ENCODE assay signal across 8 mouse cellular contexts in genomic region chr19:3935896-3936850, GRCm38 (mm10). TPM values are rescaled to one million over a fixed set of nuclear protein-coding genes. Genes with fewer than 3 reads are reported as not detected.
DNase-seq lines count a peak whose midpoint lies in the region; ATAC-seq and TF ChIP-seq lines count a peak whose summit lies in the region.

No protein-coding gene starts in this region.

- 0 out of 2 replicates have a peak, but pooled peaks cover 2% of the 10 kb centered on the region for H3K27me3 ChIP-seq in forebrain, embryonic 14.5 days (replicated peaks; ENCODE audit: control insufficient read depth, insufficient read depth, low read length)
- H3K27me3 ChIP-seq in hindbrain, embryonic 11.5 days (ENCODE audit: control insufficient read depth, insufficient read depth, low read length): 0 out of 2 replicates have a peak, but pooled peaks cover 3% of the 10 kb centered on the region
- H3K27me3 ChIP-seq in limb, embryonic 14.5 days (ENCODE audit: control insufficient read depth, insufficient read depth, low read length): no peaks in the 10 kb centered on the region
- H3K27me3 ChIP-seq in midbrain, embryonic 13.5 days: peaks cover 17% of the 10 kb centered on the region
- H3K27me3 ChIP-seq in stomach, embryonic 15.5 days (replicated peaks): no peaks in the 10 kb centered on the region

- H3K4me3 ChIP-seq in forebrain, embryonic 14.5 days (ENCODE audit: low read depth, low read length): peak overlapping the region; percentile 35
- H3K4me3 ChIP-seq in hindbrain, embryonic 11.5 days (ENCODE audit: low read depth, low read length): peak overlapping the region; percentile 39
- H3K4me3 ChIP-seq in limb, embryonic 14.5 days (replicated peaks; ENCODE audit: low read length): peak overlapping the region; percentile 47
- peak overlapping the region; percentile 35 for H3K4me3 ChIP-seq in midbrain, embryonic 13.5 days (replicated peaks)
- peak overlapping the region; percentile 51 for H3K4me3 ChIP-seq in stomach, embryonic 15.5 days (replicated peaks)

- ATAC-seq in cerebellum, adult (ENCODE audit: insufficient number of reproducible peaks, low FRiP score, low TSS enrichment): peak; percentile 26; the same call in 1 of the 2 replicates
- no peak for ATAC-seq in forebrain, embryonic 14.5 days
- ATAC-seq in hindbrain, embryonic 11.5 days (ENCODE audit: low FRiP score): no peak
- ATAC-seq in limb, embryonic 14.5 days (ENCODE audit: low FRiP score, low read depth): no peak
- 0 out of 2 replicates have a peak, but pooled peaks have one; percentile 45 for ATAC-seq in midbrain, embryonic 13.5 days
- ATAC-seq in stomach, embryonic 15.5 days (ENCODE audit: insufficient read depth, low FRiP score, low read depth): no peak

- no peaks in the 10 kb centered on the region for H3K36me3 ChIP-seq in forebrain, embryonic 14.5 days (ENCODE audit: control insufficient read depth, insufficient read depth, low read length)
- no peaks in the 10 kb centered on the region for H3K36me3 ChIP-seq in hindbrain, embryonic 11.5 days (ENCODE audit: control insufficient read depth, insufficient read depth, low read length)
- no peaks in the 10 kb centered on the region for H3K36me3 ChIP-seq in limb, embryonic 14.5 days (ENCODE audit: control insufficient read depth, insufficient read depth, low read length)
- no peaks in the 10 kb centered on the region for H3K36me3 ChIP-seq in midbrain, embryonic 13.5 days
- no peaks in the 10 kb centered on the region for H3K36me3 ChIP-seq in stomach, embryonic 15.5 days

- H3K4me2 ChIP-seq in forebrain, embryonic 14.5 days (ENCODE audit: low read length): peak overlapping the region; percentile 62
- H3K4me2 ChIP-seq in hindbrain, embryonic 11.5 days (replicated peaks; ENCODE audit: low read depth, low read length): peak overlapping the region; percentile 67
- H3K4me2 ChIP-seq in limb, embryonic 14.5 days (replicated peaks; ENCODE audit: low read depth, low read length, severe bottlenecking): peak overlapping the region; percentile 88
- peak overlapping the region; percentile 59 for H3K4me2 ChIP-seq in midbrain, embryonic 13.5 days (replicated peaks)
- H3K4me2 ChIP-seq in stomach, embryonic 15.5 days: peak overlapping the region; percentile 91

- H3K9ac ChIP-seq in forebrain, embryonic 14.5 days (ENCODE audit: low read length): peak overlapping the region; percentile 10; the same call in 1 of the 2 replicates
- peak overlapping the region; percentile 45 for H3K9ac ChIP-seq in hindbrain, embryonic 11.5 days (ENCODE audit: low read depth, low read length)
- peak overlapping the region; percentile 56 for H3K9ac ChIP-seq in limb, embryonic 14.5 days (ENCODE audit: low read depth, low read length, severe bottlenecking)
- H3K9ac ChIP-seq in midbrain, embryonic 13.5 days (replicated peaks): peak overlapping the region; percentile 48
- H3K9ac ChIP-seq in stomach, embryonic 15.5 days: peak overlapping the region; percentile 38

- DNase-seq in cerebellum, adult 8-10 months: no peak
- peak; percentile 58 for DNase-seq in brain, adult 2 months (ENCODE audit: low read depth, low spot score)
- DNase-seq in forebrain, embryonic 14.5 days (ENCODE audit: low spot score): peak; percentile 39
- DNase-seq in hindbrain, embryonic 11.5 days (ENCODE audit: low spot score): no peak
- peak; percentile 29 for DNase-seq in limb, embryonic 14.5 days (ENCODE audit: low spot score)

- peaks cover 6% of the 10 kb centered on the region; the same call in 1 of the 2 replicates for H3K4me1 ChIP-seq in forebrain, embryonic 14.5 days (ENCODE audit: control insufficient read depth, insufficient read depth, low read length)
- peaks cover 2% of the 10 kb centered on the region; the same call in 1 of the 2 replicates for H3K4me1 ChIP-seq in hindbrain, embryonic 11.5 days (replicated peaks; ENCODE audit: control insufficient read depth, insufficient read depth, low read length)
- H3K4me1 ChIP-seq in limb, embryonic 14.5 days (ENCODE audit: control insufficient read depth, insufficient read depth, low read length): peaks cover 11% of the 10 kb centered on the region; the same call in 1 of the 2 replicates
- H3K4me1 ChIP-seq in midbrain, embryonic 13.5 days (replicated peaks): peaks cover 14% of the 10 kb centered on the region
- peaks cover 14% of the 10 kb centered on the region for H3K4me1 ChIP-seq in stomach, embryonic 15.5 days

- no peak for TF ChIP-seq POLR2A in limb, embryonic 14.5 days (IDR thresholded peaks at IDR 0.05; ENCODE audit: borderline replicate concordance, extremely low read depth, insufficient read depth, insufficient read length)

- H3K9me3 ChIP-seq in forebrain, embryonic 14.5 days (replicated peaks; ENCODE audit: control insufficient read depth, low read length): no peaks in the 10 kb centered on the region
- H3K9me3 ChIP-seq in hindbrain, embryonic 11.5 days (ENCODE audit: control insufficient read depth, low read length): no peaks in the 10 kb centered on the region
- no peaks in the 10 kb centered on the region for H3K9me3 ChIP-seq in limb, embryonic 14.5 days (ENCODE audit: control insufficient read depth, low read length)
- no peaks in the 10 kb centered on the region for H3K9me3 ChIP-seq in midbrain, embryonic 13.5 days
- H3K9me3 ChIP-seq in stomach, embryonic 15.5 days: no peaks in the 10 kb centered on the region

- 7% methylated on average over 20 of the region's 22 CpGs for WGBS in forebrain, embryonic 14.5 days
- 9% methylated on average over 22 of the region's 22 CpGs for WGBS in hindbrain, embryonic 11.5 days
- WGBS in limb, embryonic 14.5 days: 7% methylated on average over 22 of the region's 22 CpGs
- 8% methylated on average over 22 of the region's 22 CpGs for WGBS in midbrain, embryonic 13.5 days
- WGBS in stomach, embryonic 15.5 days: 7% methylated on average over 22 of the region's 22 CpGs

- H3K27ac ChIP-seq in forebrain, embryonic 14.5 days (ENCODE audit: low read depth, low read length): no peak overlapping the region
- no peak overlapping the region for H3K27ac ChIP-seq in hindbrain, embryonic 11.5 days (ENCODE audit: low read depth, low read length)
- no peak overlapping the region for H3K27ac ChIP-seq in limb, embryonic 14.5 days (replicated peaks; ENCODE audit: low read depth, low read length)
- no peak overlapping the region for H3K27ac ChIP-seq in midbrain, embryonic 13.5 days
- no peak overlapping the region for H3K27ac ChIP-seq in stomach, embryonic 15.5 days

RNA-seq across cellular contexts. Expression of gene Unc93b1, which starts 1.2 kb away (rescaled TPM):
- 7.5 and 9.4 TPM in 2 replicates for polyA plus RNA-seq in forebrain, embryonic 14.5 days (2014; fragmentation: Nextera tagmentation; extraction: Ambion mirVana)
- polyA plus RNA-seq in hindbrain, embryonic 11.5 days (2014; fragmentation: Nextera tagmentation; extraction: Ambion mirVana): 5.1 and 6.4 TPM in 2 replicates
- polyA plus RNA-seq in limb, embryonic 14.5 days (2012; rRNA removed): 33.3 and 40.7 TPM in 2 replicates
- 21.9 and 23.3 TPM in 2 replicates for polyA plus RNA-seq in limb, embryonic 14.5 days (2014; fragmentation: Nextera tagmentation; extraction: Ambion mirVana)
- polyA plus RNA-seq in midbrain, embryonic 13.5 days (2015; fragmentation: Nextera tagmentation; extraction: Ambion mirVana): 5.6 and 8.1 TPM in 2 replicates
- polyA plus RNA-seq in stomach, embryonic 15.5 days (2015; fragmentation: Nextera tagmentation; extraction: Ambion mirVana): 21.4 and 22.2 TPM in 2 replicates

RNA-seq across cellular contexts. Expression of gene Aldh3b1, which starts 6.6 kb away (rescaled TPM):
- 1.9 and 2.0 TPM in 2 replicates for polyA plus RNA-seq in forebrain, embryonic 14.5 days (2014; fragmentation: Nextera tagmentation; extraction: Ambion mirVana)
- polyA plus RNA-seq in hindbrain, embryonic 11.5 days (2014; fragmentation: Nextera tagmentation; extraction: Ambion mirVana): 0.59 and 1.4 TPM in 2 replicates
- 1.8 and 1.9 TPM in 2 replicates for polyA plus RNA-seq in limb, embryonic 14.5 days (2012; rRNA removed)
- 2.6 and 2.9 TPM in 2 replicates for polyA plus RNA-seq in limb, embryonic 14.5 days (2014; fragmentation: Nextera tagmentation; extraction: Ambion mirVana)
- polyA plus RNA-seq in midbrain, embryonic 13.5 days (2015; fragmentation: Nextera tagmentation; extraction: Ambion mirVana): 0.80 and 1.1 TPM in 2 replicates
- 3.6 and 4.2 TPM in 2 replicates for polyA plus RNA-seq in stomach, embryonic 15.5 days (2015; fragmentation: Nextera tagmentation; extraction: Ambion mirVana)

RNA-seq across cellular contexts. Expression of gene Aldh3b3, which starts 22.3 kb away (rescaled TPM):
- polyA plus RNA-seq in forebrain, embryonic 14.5 days (2014; fragmentation: Nextera tagmentation; extraction: Ambion mirVana): not detected in 2 replicates
- not detected in 2 replicates for polyA plus RNA-seq in hindbrain, embryonic 11.5 days (2014; fragmentation: Nextera tagmentation; extraction: Ambion mirVana)
- 0.32 and 0.52 TPM in 2 replicates for polyA plus RNA-seq in limb, embryonic 14.5 days (2012; rRNA removed)
- polyA plus RNA-seq in limb, embryonic 14.5 days (2014; fragmentation: Nextera tagmentation; extraction: Ambion mirVana): 0.33 and 0.39 TPM in 2 replicates
- not detected in 2 replicates for polyA plus RNA-seq in midbrain, embryonic 13.5 days (2015; fragmentation: Nextera tagmentation; extraction: Ambion mirVana)
- 0.06 and 0.12 TPM in 2 replicates for polyA plus RNA-seq in stomach, embryonic 15.5 days (2015; fragmentation: Nextera tagmentation; extraction: Ambion mirVana)

RNA-seq across cellular contexts. Expression of gene Ndufs8, which starts 23.6 kb away (rescaled TPM):
- 243 and 301 TPM in 2 replicates for polyA plus RNA-seq in forebrain, embryonic 14.5 days (2014; fragmentation: Nextera tagmentation; extraction: Ambion mirVana)
- polyA plus RNA-seq in hindbrain, embryonic 11.5 days (2014; fragmentation: Nextera tagmentation; extraction: Ambion mirVana): 240 and 258 TPM in 2 replicates
- polyA plus RNA-seq in limb, embryonic 14.5 days (2012; rRNA removed): 186 and 202 TPM in 2 replicates
- 314 and 322 TPM in 2 replicates for polyA plus RNA-seq in limb, embryonic 14.5 days (2014; fragmentation: Nextera tagmentation; extraction: Ambion mirVana)
- polyA plus RNA-seq in midbrain, embryonic 13.5 days (2015; fragmentation: Nextera tagmentation; extraction: Ambion mirVana): 232 TPM in 2 replicates
- polyA plus RNA-seq in stomach, embryonic 15.5 days (2015; fragmentation: Nextera tagmentation; extraction: Ambion mirVana): 312 and 320 TPM in 2 replicates

RNA-seq across cellular contexts. Expression of gene Tcirg1, which starts 29.2 kb away (rescaled TPM):
- 5.8 and 9.1 TPM in 2 replicates for polyA plus RNA-seq in forebrain, embryonic 14.5 days (2014; fragmentation: Nextera tagmentation; extraction: Ambion mirVana)
- 10.7 and 11.6 TPM in 2 replicates for polyA plus RNA-seq in hindbrain, embryonic 11.5 days (2014; fragmentation: Nextera tagmentation; extraction: Ambion mirVana)
- 145 and 191 TPM in 2 replicates for polyA plus RNA-seq in limb, embryonic 14.5 days (2012; rRNA removed)
- polyA plus RNA-seq in limb, embryonic 14.5 days (2014; fragmentation: Nextera tagmentation; extraction: Ambion mirVana): 36.8 and 37.8 TPM in 2 replicates
- polyA plus RNA-seq in midbrain, embryonic 13.5 days (2015; fragmentation: Nextera tagmentation; extraction: Ambion mirVana): 7.4 and 10.9 TPM in 2 replicates
- polyA plus RNA-seq in stomach, embryonic 15.5 days (2015; fragmentation: Nextera tagmentation; extraction: Ambion mirVana): 34.7 and 42.6 TPM in 2 replicates

Comparison
In these comparisons a context has a peak if more than half of its experiments do, and no peak if none do; other contexts are left out.
1. ATAC-seq: peak in cerebellum, adult (single experiment) and midbrain, embryonic 13.5 days (single experiment); none in forebrain, embryonic 14.5 days (single experiment), hindbrain, embryonic 11.5 days (single experiment), limb, embryonic 14.5 days (single experiment) and stomach, embryonic 15.5 days (single experiment).
2. DNase-seq: peak in brain, adult 2 months (single experiment), forebrain, embryonic 14.5 days (single experiment) and limb, embryonic 14.5 days (single experiment); none in cerebellum, adult 8-10 months (single experiment) and hindbrain, embryonic 11.5 days (single experiment).
3. Peak in every context shown above with its lines, with median percentiles within 50 percentile points of each other: H3K4me2 ChIP-seq, H3K4me3 ChIP-seq and H3K9ac ChIP-seq.